9 mouse cellular contexts compared by ENCODE assay signal in the genomic region with DNA sequence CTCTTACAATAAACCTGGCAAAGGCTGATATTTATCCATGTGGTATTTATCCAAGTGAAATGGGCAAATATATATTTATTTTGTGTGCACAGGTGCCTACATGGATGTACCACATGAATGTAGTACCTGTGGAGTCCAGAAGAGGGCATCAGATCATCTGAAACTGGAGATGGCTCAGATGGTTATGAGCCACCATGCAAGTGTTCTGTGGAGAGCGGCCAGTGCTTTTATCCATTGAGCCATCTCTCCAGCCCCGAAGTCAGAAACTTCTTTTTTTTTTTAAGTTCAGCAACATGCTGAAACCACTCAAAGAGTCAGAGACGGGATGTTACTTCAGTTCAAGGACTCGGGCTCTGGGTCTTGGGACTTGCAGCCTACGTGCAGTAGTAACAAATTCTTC. TPM values are rescaled to one million over a fixed set of nuclear protein-coding genes. Genes with fewer than 3 reads are reported as not detected.
DNase-seq lines count a peak whose midpoint lies in the region; ATAC-seq and TF ChIP-seq lines count a peak whose summit lies in the region.
"Had no signal": no experiment of that assay in that cellular context is flagged by ENCODE, and none has a peak within 500 bp of the region (broad histone marks: within the 10 kb centered on the region; RNA-seq: fewer than 3 reads in every experiment).

No protein-coding gene starts in this region.

- no peaks in the 10 kb centered on the region for H3K4me1 ChIP-seq in midbrain, embryonic 14.5 days (ENCODE audit: control insufficient read depth, insufficient read depth, low read length)
- H3K4me1 ChIP-seq in midbrain, embryonic 16.5 days (ENCODE audit: control insufficient read depth, insufficient read depth, low read length) = no peaks in the 10 kb centered on the region
- no peaks in the 10 kb centered on the region for H3K4me1 ChIP-seq in kidney, postnatal 0 days (replicated peaks; ENCODE audit: insufficient read depth, low read length)
- peaks cover 0 to 8% of the 10 kb centered on the region in 2 experiments; a peak in 2 of 4 replicates for H3K4me1 ChIP-seq in liver, embryonic 14.5 days (replicated peaks; ENCODE audit: control insufficient read depth in 2 of 2, insufficient read depth in 2 of 2, low read length in 1 of 2)
- H3K4me1 ChIP-seq: heart, embryonic 15.5 days had no signal

- whole genome bisulfite sequencing in midbrain, embryonic 14.5 days = 66% methylated on average over 5 of the region's 5 CpGs
- 65% methylated on average over 5 of the region's 5 CpGs for WGBS in midbrain, embryonic 16.5 days
- 44% methylated on average over 5 of the region's 5 CpGs for WGBS in kidney, postnatal 0 days
- 34% methylated on average over 5 of the region's 5 CpGs for WGBS in liver, embryonic 14.5 days (ENCODE audit: insufficient replicate concordance)

- peak; percentile 75 for DNase-seq in midbrain, embryonic 14.5 days
- peak; percentile 71 for DNase-seq in brain, adult 2 months (ENCODE audit: low read depth, low spot score)
- peak; percentile 37 for DNase-seq in fibroblast of lung, adult 2 months (ENCODE audit: low read depth)
- peak; percentile 86 for DNase-seq in kidney, postnatal 0 days (ENCODE audit: low spot score)
- peak; percentile 67 to 73 (median 68) for DNase-seq in liver, embryonic 14.5 days (ENCODE audit: low read depth in 3 of 3, low spot score in 3 of 3)
- DNase-seq in right cerebral cortex, adult 2 months (ENCODE audit: low spot score in 2 of 2) = peak; percentile 71 to 78
- peak; percentile 29 to 71 for DNase-seq in urinary bladder, postnatal 4 days (ENCODE audit: low spot score in 2 of 2)

- no peak overlapping the region for H3K27ac ChIP-seq in midbrain, embryonic 14.5 days (replicated peaks; ENCODE audit: low read depth, low read length)
- H3K27ac ChIP-seq in midbrain, embryonic 16.5 days (ENCODE audit: low read length) = no peak overlapping the region
- H3K27ac ChIP-seq in kidney, postnatal 0 days = no peak overlapping the region
- H3K27ac ChIP-seq in liver, embryonic 14.5 days = no peak overlapping the region
- H3K27ac ChIP-seq: heart, embryonic 15.5 days had no signal

- H3K36me3 ChIP-seq in midbrain, embryonic 14.5 days (ENCODE audit: control insufficient read depth, insufficient read depth, low read length) = no peaks in the 10 kb centered on the region
- H3K36me3 ChIP-seq in midbrain, embryonic 16.5 days (ENCODE audit: control insufficient read depth, insufficient read depth, low read length) = no peaks in the 10 kb centered on the region
- no peaks in the 10 kb centered on the region for H3K36me3 ChIP-seq in kidney, postnatal 0 days (ENCODE audit: insufficient read depth, low read length)
- no peaks in the 10 kb centered on the region for H3K36me3 ChIP-seq in liver, embryonic 14.5 days (replicated peaks; ENCODE audit: control insufficient read depth, insufficient read depth, low read depth)
- H3K36me3 ChIP-seq: heart, embryonic 15.5 days had no signal

- TF ChIP-seq CTCF in kidney, postnatal 0 days (IDR thresholded peaks at IDR 0.05; ENCODE audit: low read depth) = peak; percentile 82
- peak; percentile 89 for TF ChIP-seq CTCF in liver, embryonic 14.5 days (IDR thresholded peaks at IDR 0.05; ENCODE audit: low read depth)

- no peak overlapping the region for H3K4me3 ChIP-seq in midbrain, embryonic 14.5 days (replicated peaks; ENCODE audit: low read depth, low read length)
- no peak overlapping the region for H3K4me3 ChIP-seq in midbrain, embryonic 16.5 days (ENCODE audit: low read depth, low read length)
- H3K4me3 ChIP-seq in kidney, postnatal 0 days (replicated peaks; ENCODE audit: low read depth, low read length) = no peak overlapping the region
- no peak overlapping the region for H3K4me3 ChIP-seq in liver, embryonic 14.5 days (ENCODE audit: insufficient read depth in 1 of 2, low read depth in 2 of 2, low read length in 2 of 2)
- H3K4me3 ChIP-seq: heart, embryonic 15.5 days had no signal

- H3K9me3 ChIP-seq in midbrain, embryonic 14.5 days (ENCODE audit: control insufficient read depth, low read length) = no peaks in the 10 kb centered on the region
- no peaks in the 10 kb centered on the region for H3K9me3 ChIP-seq in midbrain, embryonic 16.5 days (replicated peaks; ENCODE audit: control insufficient read depth, low read length, poor library complexity, severe bottlenecking)
- H3K9me3 ChIP-seq in kidney, postnatal 0 days (replicated peaks; ENCODE audit: low read length) = no peaks in the 10 kb centered on the region
- no peaks in the 10 kb centered on the region for H3K9me3 ChIP-seq in liver, embryonic 14.5 days (ENCODE audit: control insufficient read depth, low read length)
- H3K9me3 ChIP-seq: heart, embryonic 15.5 days had no signal

- no peak for TF ChIP-seq EP300 in liver, embryonic 14.5 days (IDR thresholded peaks at IDR 0.05; ENCODE audit: low read depth)

- no peak for ATAC-seq in midbrain, embryonic 14.5 days (ENCODE audit: low FRiP score, low TSS enrichment)
- ATAC-seq in midbrain, embryonic 16.5 days = no peak
- ATAC-seq in kidney, postnatal 0 days (replicated peaks; ENCODE audit: low FRiP score, low read depth) = 0 out of 2 replicates have a peak, but pooled peaks have one; percentile 46
- ATAC-seq in liver, embryonic 14.5 days (ENCODE audit: insufficient read depth) = peak; percentile 79

- no peak overlapping the region for H3K9ac ChIP-seq in midbrain, embryonic 14.5 days (replicated peaks; ENCODE audit: low read length)
- no peak overlapping the region for H3K9ac ChIP-seq in midbrain, embryonic 16.5 days (ENCODE audit: low read depth, low read length)
- no peak overlapping the region for H3K9ac ChIP-seq in kidney, postnatal 0 days (ENCODE audit: low read depth, low read length)
- H3K9ac ChIP-seq in liver, embryonic 14.5 days (replicated peaks) = no peak overlapping the region
- H3K9ac ChIP-seq: heart, embryonic 15.5 days had no signal

- H3K27me3 ChIP-seq in midbrain, embryonic 14.5 days (ENCODE audit: control insufficient read depth, insufficient read depth, low read length) = no peaks in the 10 kb centered on the region
- H3K27me3 ChIP-seq in midbrain, embryonic 16.5 days (ENCODE audit: control insufficient read depth, insufficient read depth, low read depth, low read length) = no peaks in the 10 kb centered on the region
- H3K27me3 ChIP-seq in kidney, postnatal 0 days (ENCODE audit: insufficient read depth, low read length) = no peaks in the 10 kb centered on the region
- no peaks in the 10 kb centered on the region for H3K27me3 ChIP-seq in liver, embryonic 14.5 days (ENCODE audit: control insufficient read depth, insufficient read depth, low read length)

- H3K4me2 ChIP-seq in midbrain, embryonic 14.5 days (ENCODE audit: low read length) = no peak overlapping the region
- H3K4me2 ChIP-seq in midbrain, embryonic 16.5 days (ENCODE audit: low read length) = no peak overlapping the region
- H3K4me2 ChIP-seq in kidney, postnatal 0 days (ENCODE audit: low read length) = no peak overlapping the region
- no peak overlapping the region for H3K4me2 ChIP-seq in liver, embryonic 14.5 days (ENCODE audit: low read depth)
- H3K4me2 ChIP-seq: heart, embryonic 15.5 days had no signal

RNA-seq across cellular contexts. Expression of gene Aqp9, which starts 39.6 kb away (rescaled TPM):
- 0.42 and 0.61 TPM in 2 replicates for polyA plus RNA-seq in midbrain, embryonic 14.5 days (2014; fragmentation: Nextera tagmentation; extraction: Ambion mirVana)
- polyA plus RNA-seq in midbrain, embryonic 16.5 days (2015; fragmentation: Nextera tagmentation; extraction: Ambion mirVana) = 0.70 and 1.2 TPM in 2 replicates
- 0.04 and 0.29 TPM in 2 replicates for polyA plus RNA-seq in kidney, postnatal 0 days (2015; fragmentation: Nextera tagmentation; extraction: Ambion mirVana)
- 3.5 and 4.1 TPM in 2 replicates for polyA plus RNA-seq in liver, embryonic 14.5 days (2012; rRNA removed)
- 8.6 and 9.0 TPM in 2 replicates for polyA plus RNA-seq in liver, embryonic 14.5 days (2014; fragmentation: Nextera tagmentation; extraction: Ambion mirVana)

Comparison
In these comparisons a context has a peak if more than half of its experiments do, and no peak if none do; other contexts are left out.
1. ATAC-seq: peak in kidney, postnatal 0 days (single experiment) and liver, embryonic 14.5 days (single experiment); none in midbrain, embryonic 14.5 days (single experiment) and midbrain, embryonic 16.5 days (single experiment).
2. Peak in every context shown above with its lines, with median percentiles within 50 percentile points of each other: DNase-seq.